Mouse (Mus musculus) cerebellum, adult 2 months (tissue): ENCODE data around the gene Mak.

ENCODE experiments used
- CTCF ChIP-seq: fragments of 200-500 bp; IDR thresholded peaks from 2 replicates; pipeline ENCODE4 v1.5.1; 2011; ENCODE audit warnings: low read depth, mild to moderate bottlenecking, control low read depth, low read length, moderate library complexity, borderline replicate concordance; ENCODE audit not compliant: insufficient read depth
- POLR2A ChIP-seq: fragments of 200-500 bp; IDR thresholded peaks from 2 replicates; pipeline ENCODE4 v1.6.1; 2011; ENCODE audit warnings: low read length, control low read depth, borderline replicate concordance; ENCODE audit not compliant: insufficient read depth

GRCm38 (mm10) chr13:41008271-41008670 is 71.2 kb downstream of the Mak start:
- TF ChIP-seq POLR2A (no peak), CTCF (no peak)
